Mouse (Mus musculus) neural tube, embryonic 11.5 days (tissue): ENCODE results near the gene Nme6. TPM values are rescaled to one million over a fixed set of nuclear protein-coding genes. Genes with fewer than 3 reads are reported as not detected.

Source experiments
- ATAC-seq: fragments of 200-750 bp; cut with Nextera tagmentation; 2 replicates; pipeline ENCODE4 v1.8.0; 2017; ENCODE audit warnings: moderate number of reproducible peaks, mild to moderate bottlenecking, moderate TSS enrichment, moderate library complexity; ENCODE audit not compliant: insufficient read depth, low FRiP score, low TSS enrichment
- DNase-seq: peaks from one replicate; pipeline ENCODE4 v3.0.0-alpha.2; 2015; ENCODE audit warnings: low spot score
- H3K27ac ChIP-seq: fragments of 300-500 bp; sonication (generic); 2 replicates; pipeline ENCODE4 v1.5.1; 2014; ENCODE audit warnings: low read depth, mild to moderate bottlenecking, low read length
- H3K27me3 ChIP-seq: fragments of 300-500 bp; sonication (generic); 2 replicates; pipeline ENCODE4 v1.6.1; 2014; ENCODE audit warnings: mild to moderate bottlenecking, low read length, mixed read lengths; ENCODE audit not compliant: control insufficient read depth, insufficient read depth
- H3K36me3 ChIP-seq: fragments of 300-500 bp; sonication (generic); 2 replicates; pipeline ENCODE4 v1.6.1; 2014; ENCODE audit warnings: mild to moderate bottlenecking, low read length, moderate library complexity, mixed read lengths; ENCODE audit not compliant: control insufficient read depth, insufficient read depth
- H3K4me1 ChIP-seq: fragments of 300-500 bp; sonication (generic); 2 replicates; pipeline ENCODE4 v1.6.1; 2014; ENCODE audit warnings: low read length, mixed read lengths; ENCODE audit not compliant: control insufficient read depth, insufficient read depth
- H3K4me2 ChIP-seq: fragments of 300-500 bp; sonication (generic); 2 replicates; pipeline ENCODE4 v1.6.1; 2014; ENCODE audit warnings: low read depth, mild to moderate bottlenecking, moderate library complexity
- H3K4me3 ChIP-seq: fragments of 300-500 bp; sonication (generic); 2 replicates; pipeline ENCODE4 v1.5.1; 2014; ENCODE audit warnings: low read depth, low read length
- H3K9ac ChIP-seq: fragments of 300-500 bp; sonication (generic); 2 replicates; pipeline ENCODE4 v1.6.1; 2014; ENCODE audit warnings: mild to moderate bottlenecking, low read length
- H3K9me3 ChIP-seq: fragments of 300-500 bp; sonication (generic); 2 replicates; pipeline ENCODE4 v1.6.1; 2016; ENCODE audit warnings: low read length; ENCODE audit not compliant: control insufficient read depth
- WGBS: fragments of 180-500 bp; shearing (Covaris S2); extraction: QIAGEN DNeasy Blood & Tissue Kit; methylation state at CpG from one replicate; pipeline ENCODE4 v1.1.7; 2014; 5-methylcytosine and 5-hydroxymethylcytosine counted together
- polyA plus RNA-seq: library from polyadenylated mRNA; unstranded; fragments of >200 nt; fragmentation: Nextera tagmentation; extraction: Ambion mirVana; gene quantifications from 2 replicates; pipeline ENCODE4 v1.2.1, GENCODE M21; 2014

Gene Nme6
- polyA plus RNA-seq, 1 experiment from 2014 or later = 87.2 TPM

DNA sequence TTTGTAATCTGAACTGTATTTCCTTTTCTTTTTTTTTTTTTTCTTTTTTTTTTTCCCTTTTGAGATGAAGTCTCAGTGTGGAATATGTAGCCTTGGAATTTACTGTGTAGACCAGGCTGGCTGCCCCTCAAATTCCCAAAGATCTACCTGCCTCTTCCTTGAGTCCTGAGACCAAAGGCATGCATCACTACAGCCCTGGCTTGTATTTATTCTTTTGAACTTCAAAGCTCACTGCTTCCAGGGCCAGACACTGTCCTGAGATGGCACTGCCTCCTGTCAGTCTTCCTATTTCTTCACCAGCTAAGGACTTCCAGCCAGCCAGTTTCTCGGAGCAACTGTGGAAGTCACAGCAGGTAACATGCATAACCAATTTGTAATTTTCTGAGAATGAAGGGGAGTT lies 20.6 kb upstream of the Nme6 start, which contains the start of gene Spink8:
Spink8 (plus strand) TSS at position 301 of the 400 bp plus-strand sequence.
- Histone ChIP-seq H3K4me2 (no peak within 1 kb of the TSS), H3K4me1 (no peaks in the 10 kb centered on the region), H3K9ac (no peak within 1 kb of the TSS), H3K27ac (no peak within 1 kb of the TSS), H3K9me3 (no peaks in the 10 kb centered on the region), H3K36me3 (no peaks in the 10 kb centered on the region), H3K4me3 (no peak within 1 kb of the TSS), H3K27me3 (no peaks in the 10 kb centered on the region)
- DNase-seq (no peak), ATAC-seq (no peak)
- 57% methylated on average over 1 of the region's 1 CpGs for WGBS

DNA sequence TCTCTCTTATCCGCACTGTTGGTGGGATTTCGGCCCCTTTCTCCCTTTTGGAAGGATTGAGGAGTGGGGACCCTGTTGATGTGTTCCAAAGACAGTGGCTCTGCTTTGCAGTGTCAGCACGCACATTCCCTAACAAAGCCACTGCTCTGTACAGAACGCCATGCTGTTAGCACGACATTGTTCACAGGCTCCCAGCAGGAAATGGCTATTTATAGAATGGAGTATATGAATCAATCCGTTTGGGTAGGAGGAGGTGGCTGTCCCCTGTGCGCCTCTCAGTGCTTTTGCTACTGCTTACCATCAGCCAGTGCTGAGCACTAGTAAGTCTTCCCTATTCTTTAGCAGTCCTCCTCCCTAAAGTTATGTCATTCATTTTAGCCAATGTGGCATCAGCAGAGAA lies 19.1 kb upstream of the Nme6 start:
- Histone ChIP-seq H3K4me1 (no peaks in the 10 kb centered on the region), H3K36me3 (no peaks in the 10 kb centered on the region), H3K4me2 (no peak overlapping the region), H3K9me3 (no peaks in the 10 kb centered on the region), H3K27ac (no peak overlapping the region), H3K4me3 (no peak overlapping the region), H3K9ac (no peak overlapping the region), H3K27me3 (no peaks in the 10 kb centered on the region)
- ATAC-seq (peak; percentile 68), DNase-seq (peak; percentile 15)
- 47% methylated on average over 7 of the region's 7 CpGs for WGBS

DNA sequence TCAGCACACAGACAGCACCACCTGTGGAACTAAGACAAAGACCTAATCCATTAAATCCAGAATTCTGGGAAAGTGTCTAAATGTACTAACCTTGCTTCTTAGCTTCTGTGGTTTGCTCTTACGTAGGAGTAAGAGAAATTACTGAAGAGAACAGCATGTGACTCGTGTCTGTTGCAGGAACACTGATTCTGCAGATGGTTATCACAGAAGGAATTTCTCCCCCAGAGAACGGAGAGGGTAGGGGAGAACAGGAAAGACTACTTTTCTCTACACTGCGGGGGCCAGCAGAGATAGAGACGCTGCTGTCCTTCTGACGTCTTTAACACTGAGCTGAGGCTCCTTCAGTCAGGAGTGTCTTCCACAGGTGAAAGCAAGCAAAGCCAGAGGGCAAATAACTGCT lies 16.2 kb upstream of the Nme6 start:
- ATAC-seq (no peak), DNase-seq (no peak)
- H3K4me1 ChIP-seq = no peaks in the 10 kb centered on the region
- H3K27me3 ChIP-seq = no peaks in the 10 kb centered on the region
- H3K36me3 ChIP-seq = no peaks in the 10 kb centered on the region
- no peaks in the 10 kb centered on the region for H3K9me3 ChIP-seq
- no peak overlapping the region for H3K27ac ChIP-seq
- H3K4me3 ChIP-seq = no peak overlapping the region
- H3K9ac ChIP-seq = no peak overlapping the region
- no peak overlapping the region for H3K4me2 ChIP-seq
- WGBS = 70% methylated on average over 6 of the region's 6 CpGs

DNA sequence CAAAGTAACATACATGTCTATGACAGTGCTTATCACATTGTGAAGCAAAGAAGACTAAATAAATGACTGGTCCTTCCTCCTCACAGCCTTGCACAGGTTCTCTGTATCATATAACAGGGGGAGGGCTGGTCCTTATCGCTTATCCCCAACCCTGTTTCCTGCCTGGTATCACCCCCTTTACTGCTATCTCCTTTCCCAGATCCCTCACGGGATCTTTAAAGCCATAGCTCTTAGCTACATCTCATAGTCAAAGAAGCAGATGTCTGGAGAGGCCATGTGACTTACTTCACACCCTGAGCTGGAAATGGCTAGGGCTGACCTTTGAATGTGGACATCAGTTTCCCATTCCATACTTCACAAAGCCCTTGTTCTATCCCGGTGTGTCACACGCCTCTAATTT lies 6.8 kb upstream of the Nme6 start:
- WGBS = 71% methylated on average over 4 of the region's 4 CpGs
- H3K4me1 ChIP-seq = no peaks in the 10 kb centered on the region
- H3K9ac ChIP-seq = no peak overlapping the region
- H3K4me2 ChIP-seq = no peak overlapping the region
- no peak for ATAC-seq
- no peak overlapping the region for H3K4me3 ChIP-seq
- H3K27me3 ChIP-seq = no peaks in the 10 kb centered on the region
- H3K36me3 ChIP-seq = no peaks in the 10 kb centered on the region
- DNase-seq = no peak
- H3K27ac ChIP-seq = no peak overlapping the region
- no peaks in the 10 kb centered on the region for H3K9me3 ChIP-seq

DNA sequence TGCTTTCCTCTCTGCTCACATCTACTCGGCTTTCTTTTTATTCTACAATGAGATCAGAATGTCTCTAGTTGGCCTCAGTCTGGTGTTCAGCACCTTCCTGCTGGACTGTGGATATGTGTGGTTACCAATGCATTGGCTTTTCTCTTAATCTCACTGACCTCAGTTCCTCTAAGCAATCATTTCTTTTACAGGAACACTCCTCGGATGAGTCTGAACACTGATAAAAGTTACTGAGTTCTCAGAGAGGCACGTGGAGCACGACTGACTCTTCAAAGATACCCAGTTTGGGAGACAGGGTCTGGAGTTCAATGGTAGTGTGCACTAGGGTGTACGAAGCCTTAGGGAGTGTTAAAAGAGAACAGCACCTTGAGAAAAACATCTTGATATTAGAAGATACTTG lies 6.4 kb upstream of the Nme6 start:
- Histone ChIP-seq H3K36me3 (no peaks in the 10 kb centered on the region), H3K4me2 (no peak overlapping the region), H3K9ac (no peak overlapping the region), H3K27ac (no peak overlapping the region), H3K4me3 (no peak overlapping the region), H3K4me1 (no peaks in the 10 kb centered on the region), H3K9me3 (no peaks in the 10 kb centered on the region), H3K27me3 (no peaks in the 10 kb centered on the region)
- DNase-seq (no peak), ATAC-seq (no peak)
- 74% methylated on average over 5 of the region's 5 CpGs for WGBS

DNA sequence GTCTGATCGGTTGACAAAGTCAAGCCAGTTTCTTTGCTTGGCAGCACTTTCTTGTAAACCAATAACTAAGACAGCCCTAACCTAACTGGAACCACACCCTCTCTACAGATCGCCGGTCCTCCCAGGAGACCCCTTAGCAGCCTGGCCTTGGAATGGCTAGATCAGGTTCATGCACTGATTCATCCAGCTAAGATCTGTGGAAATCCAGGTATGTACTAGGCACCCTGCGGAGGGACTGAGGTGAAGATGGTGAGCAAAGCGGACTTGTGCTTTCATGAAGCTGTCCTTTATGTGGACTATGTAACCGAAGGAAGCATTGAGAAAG lies 501 bp downstream of the Nme6 start:
- Histone ChIP-seq H3K4me1 (no peaks in the 10 kb centered on the region), H3K9ac (peak overlapping the region; percentile 27), H3K4me3 (peak overlapping the region; percentile 56), H3K27ac (no peak overlapping the region), H3K27me3 (no peaks in the 10 kb centered on the region), H3K36me3 (no peaks in the 10 kb centered on the region), H3K9me3 (no peaks in the 10 kb centered on the region), H3K4me2 (peak overlapping the region; percentile 73)
- 17% methylated on average over 6 of the region's 6 CpGs for WGBS
- peak; percentile 49 for ATAC-seq
- DNase-seq = no peak

DNA sequence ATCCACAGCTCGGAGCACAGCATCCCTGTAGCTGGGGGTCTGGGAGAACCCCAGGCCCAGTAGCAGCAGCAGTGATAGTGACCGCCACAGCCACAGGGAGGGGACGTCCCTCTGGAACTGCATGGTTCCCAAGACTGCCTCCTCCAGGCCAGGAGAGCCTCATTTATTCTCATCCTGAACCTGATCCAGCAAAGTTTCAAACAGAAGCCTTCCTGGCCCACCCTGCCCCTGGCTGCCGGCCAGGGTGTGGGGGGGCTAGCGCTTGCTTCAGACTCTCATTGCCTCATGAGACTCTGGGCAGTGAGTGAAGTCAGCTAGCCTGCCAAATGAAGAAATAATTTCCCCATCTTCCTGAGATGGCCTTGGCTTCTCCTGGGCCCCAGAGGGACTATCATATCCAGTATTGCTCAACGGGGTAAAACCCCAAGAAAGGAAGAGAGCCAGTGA lies 16.8 kb downstream of the Nme6 start, which contains the start of gene Camp:
Camp (minus strand) TSS at position 306 of the 447 bp plus-strand sequence.
- no peaks in the 10 kb centered on the region for H3K27me3 ChIP-seq
- H3K4me2 ChIP-seq = no peak within 1 kb of the TSS
- no peaks in the 10 kb centered on the region for H3K4me1 ChIP-seq
- H3K27ac ChIP-seq = no peak within 1 kb of the TSS
- ATAC-seq (no peak), DNase-seq (no peak)
- H3K36me3 ChIP-seq = no peaks in the 10 kb centered on the region
- H3K9me3 ChIP-seq = no peaks in the 10 kb centered on the region
- 80% methylated on average over 6 of the region's 6 CpGs for WGBS
- H3K4me3 ChIP-seq = no peak within 1 kb of the TSS
- no peak within 1 kb of the TSS for H3K9ac ChIP-seq

DNA sequence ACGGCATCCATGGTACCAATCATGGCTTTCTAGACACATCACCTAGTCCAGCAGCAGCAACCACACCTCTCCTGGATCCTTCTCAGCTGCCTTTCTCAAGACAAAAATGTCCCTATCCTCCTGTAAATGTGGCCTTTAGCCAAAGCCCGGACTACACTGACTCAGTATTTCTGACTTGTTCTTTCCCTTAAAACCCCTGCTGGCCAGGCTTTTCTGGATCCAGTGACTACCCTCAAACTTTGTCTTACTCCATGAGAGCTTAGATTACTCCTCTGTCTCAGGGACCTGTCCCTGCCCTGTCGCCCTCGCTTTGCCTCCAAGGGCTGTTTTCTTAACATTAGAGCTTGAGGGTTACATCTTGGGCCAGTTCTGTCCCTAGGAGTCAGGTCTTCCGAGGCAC lies 17.6 kb downstream of the Nme6 start:
- WGBS = 83% methylated on average over 5 of the region's 5 CpGs
- no peak for DNase-seq

DNA sequence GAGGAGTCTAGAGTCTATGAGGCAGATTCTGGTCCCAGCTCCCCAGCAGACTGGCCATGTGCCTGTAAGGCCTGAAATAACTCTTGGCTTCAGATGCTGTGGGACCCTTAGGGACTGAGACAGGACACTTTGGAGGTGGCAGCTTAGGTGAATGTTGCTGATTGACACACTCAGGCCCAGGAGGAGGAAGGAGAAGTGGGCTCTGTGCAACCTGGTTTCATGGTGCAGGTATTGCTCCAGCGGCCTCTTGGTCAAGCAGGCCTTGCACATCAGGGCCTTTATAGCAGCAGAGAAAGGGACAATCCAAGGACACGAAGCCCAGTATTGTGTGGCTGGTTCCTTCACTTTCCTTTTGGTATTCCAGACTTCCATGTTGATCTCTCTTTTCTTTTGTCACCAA lies 21.8 kb downstream of the Nme6 start:
- 88% methylated on average over 2 of the region's 2 CpGs for WGBS
- H3K4me2 ChIP-seq = no peak overlapping the region
- ATAC-seq = no peak
- no peak for DNase-seq
- no peaks in the 10 kb centered on the region for H3K36me3 ChIP-seq
- H3K27me3 ChIP-seq = no peaks in the 10 kb centered on the region
- H3K4me1 ChIP-seq = no peaks in the 10 kb centered on the region
- H3K4me3 ChIP-seq = no peak overlapping the region
- H3K9me3 ChIP-seq = no peaks in the 10 kb centered on the region
- H3K27ac ChIP-seq = no peak overlapping the region
- no peak overlapping the region for H3K9ac ChIP-seq

More for the DNA sequence above, 17.6 kb downstream of the Nme6 start:
- no peaks in the 10 kb centered on the region for H3K4me1 ChIP-seq
- no peak overlapping the region for H3K4me2 ChIP-seq
- H3K36me3 ChIP-seq = no peaks in the 10 kb centered on the region
- H3K9me3 ChIP-seq = no peaks in the 10 kb centered on the region
- no peak overlapping the region for H3K27ac ChIP-seq
- no peaks in the 10 kb centered on the region for H3K27me3 ChIP-seq
- no peak overlapping the region for H3K9ac ChIP-seq
- no peak overlapping the region for H3K4me3 ChIP-seq
- no peak for ATAC-seq
